Mouse (Mus musculus) cerebellum, adult 2 months (tissue): Measurements from ENCODE around the gene Supt6.

Source experiments
- CTCF ChIP-seq: fragments of 200-500 bp; IDR thresholded peaks from 2 replicates; pipeline ENCODE4 v1.5.1; 2011; ENCODE audit warnings: low read depth, mild to moderate bottlenecking, control low read depth, low read length, moderate library complexity, borderline replicate concordance; ENCODE audit not compliant: insufficient read depth
- POLR2A ChIP-seq: fragments of 200-500 bp; IDR thresholded peaks from 2 replicates; pipeline ENCODE4 v1.6.1; 2011; ENCODE audit warnings: low read length, control low read depth, borderline replicate concordance; ENCODE audit not compliant: insufficient read depth

GRCm38 (mm10) chr11:78166161-78166560, 79.6 kb downstream of the Supt6 start:
- no peak for TF ChIP-seq CTCF
- TF ChIP-seq POLR2A = no peak
